Mouse (Mus musculus) natural killer cell, adult 2 months (primary cell): ENCODE data around the gene Xxylt1.

Experiments
- DNase-seq, 2 experiments: peaks; one replicate each; pipeline ENCODE4 v3.0.0; 2022; ENCODE audit warnings: low spot score in 2 of 2

The Xxylt1 gene

GRCm38 (mm10) chr16:30988225-30988624, 93.0 kb downstream of the Xxylt1 start:
- no peak for DNase-seq

DNA sequence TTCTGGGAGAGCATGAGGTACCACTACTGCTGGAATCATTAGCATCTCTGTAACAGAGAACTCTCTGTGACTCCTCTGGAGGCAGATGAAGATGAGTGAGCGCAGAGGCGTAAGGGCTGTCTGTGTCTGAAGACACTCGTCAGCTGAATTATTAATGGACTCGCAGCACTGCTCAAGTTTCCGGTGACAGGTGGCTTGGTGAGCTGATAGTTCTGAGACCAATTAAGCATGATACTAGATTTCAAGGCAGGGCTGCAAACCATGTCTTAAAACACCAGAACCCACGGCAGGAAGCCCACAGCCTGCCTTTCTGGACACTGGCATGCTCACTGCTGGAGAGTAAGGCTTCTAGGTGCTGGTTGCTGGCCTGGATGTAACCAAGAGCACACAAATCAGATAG, 93.5 kb downstream of the Xxylt1 start:
- DNase-seq = no peak

- no peak for DNase-seq
These were observed 96.2 kb downstream of the Xxylt1 start for GRCm38 (mm10) chr16:30984826-30985545.

- no peak for DNase-seq
These were observed 97.1 kb downstream of the Xxylt1 start for GRCm38 (mm10) chr16:30984101-30984500.

- DNase-seq = no peak
These were observed 97.5 kb downstream of the Xxylt1 start for GRCm38 (mm10) chr16:30983699-30984098.

GRCm38 (mm10) chr16:30983281-30983680, 98.0 kb downstream of the Xxylt1 start:
- no peak for DNase-seq

- DNase-seq = no peak
These were observed 99.9 kb downstream of the Xxylt1 start for GRCm38 (mm10) chr16:30981345-30981744.

GRCm38 (mm10) chr16:30979905-30980304, 101.3 kb downstream of the Xxylt1 start:
- no peak for DNase-seq

GRCm38 (mm10) chr16:30977728-30978127, 103.5 kb downstream of the Xxylt1 start:
- DNase-seq = no peak

DNA sequence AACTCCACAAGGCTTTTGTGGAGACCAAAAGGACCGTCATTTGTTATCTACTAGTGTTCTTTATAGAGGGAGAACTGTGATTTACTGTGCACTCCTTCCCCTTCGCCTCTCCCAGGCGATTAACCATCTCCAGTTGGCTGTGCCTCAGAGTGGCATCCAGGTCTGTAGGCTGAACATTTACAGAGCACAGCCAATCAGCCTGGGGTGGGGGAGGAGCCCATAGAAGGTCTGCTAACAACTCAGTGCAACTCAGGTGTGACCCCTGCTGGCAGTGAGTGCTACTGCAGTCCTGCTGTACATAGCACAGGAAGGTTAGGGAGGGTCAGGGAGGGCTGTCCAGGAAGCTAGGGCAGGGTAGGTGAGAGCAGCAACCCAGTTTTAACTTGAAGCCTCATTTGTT, 104.0 kb downstream of the Xxylt1 start:
- peak; percentile 87 to 91 for DNase-seq

GRCm38 (mm10) chr16:30974549-30974948, 106.7 kb downstream of the Xxylt1 start:
- no peak for DNase-seq

DNA sequence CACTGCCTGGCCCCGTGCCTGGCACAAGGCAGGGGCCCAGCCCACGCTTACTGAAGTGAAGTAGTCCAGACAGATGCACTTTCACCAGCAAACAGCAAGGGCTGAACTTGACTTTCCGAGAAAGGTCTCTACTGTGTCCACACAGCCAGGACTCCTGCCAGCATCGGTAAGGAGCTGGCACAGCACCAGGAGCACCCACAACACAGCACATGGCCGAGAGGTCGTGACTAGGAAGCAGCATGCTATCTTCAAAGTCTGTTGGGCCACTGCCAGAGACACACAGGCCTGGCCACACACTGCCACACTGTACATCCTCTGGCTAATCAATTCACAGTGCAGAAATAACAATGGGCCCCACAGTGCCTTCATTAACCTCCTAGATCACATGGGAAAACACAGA, 107.8 kb downstream of the Xxylt1 start:
- no peak for DNase-seq

- peak; percentile 51 to 59 for DNase-seq
These were observed 109.2 kb downstream of the Xxylt1 start for GRCm38 (mm10) chr16:30971950-30972541.

DNA sequence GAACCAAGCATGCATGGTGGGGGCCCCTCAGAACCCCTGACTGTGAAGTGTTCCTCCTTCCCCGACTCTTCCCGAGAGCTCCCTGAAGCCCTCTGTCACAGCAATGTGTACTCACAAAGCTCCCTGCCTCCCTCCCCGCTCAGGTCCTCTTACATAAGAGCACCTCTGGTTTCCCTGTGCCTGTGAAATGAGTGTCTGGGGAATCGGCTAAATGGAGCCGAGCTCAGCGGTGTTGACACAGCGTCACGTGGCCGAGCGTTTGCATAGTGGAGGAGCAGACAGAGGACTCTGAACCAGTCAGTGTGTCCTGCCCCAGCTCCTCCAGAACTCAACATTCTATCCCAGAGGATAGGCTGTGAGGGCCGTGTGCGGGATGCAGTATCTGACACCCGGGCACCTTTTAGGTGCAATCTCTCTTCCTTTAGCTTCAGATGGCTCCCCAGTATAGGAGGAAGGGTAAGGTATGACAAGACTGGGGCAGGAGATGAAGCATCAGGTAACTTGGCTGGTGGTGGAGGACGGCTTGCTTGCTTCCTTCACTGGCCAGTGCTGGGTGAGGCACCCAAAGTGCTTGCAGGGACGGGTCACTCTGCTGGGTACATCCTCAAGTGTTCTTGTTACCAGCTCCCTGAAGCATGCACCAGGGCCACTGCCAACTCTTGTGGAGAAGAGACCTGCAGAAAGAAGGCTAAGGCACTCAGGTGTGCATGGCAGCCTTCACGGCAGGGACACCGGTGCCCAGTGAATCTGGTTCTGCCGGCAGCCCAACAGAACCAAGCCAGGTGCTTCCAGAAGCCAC, 111.8 kb downstream of the Xxylt1 start:
- DNase-seq = no peak

DNA sequence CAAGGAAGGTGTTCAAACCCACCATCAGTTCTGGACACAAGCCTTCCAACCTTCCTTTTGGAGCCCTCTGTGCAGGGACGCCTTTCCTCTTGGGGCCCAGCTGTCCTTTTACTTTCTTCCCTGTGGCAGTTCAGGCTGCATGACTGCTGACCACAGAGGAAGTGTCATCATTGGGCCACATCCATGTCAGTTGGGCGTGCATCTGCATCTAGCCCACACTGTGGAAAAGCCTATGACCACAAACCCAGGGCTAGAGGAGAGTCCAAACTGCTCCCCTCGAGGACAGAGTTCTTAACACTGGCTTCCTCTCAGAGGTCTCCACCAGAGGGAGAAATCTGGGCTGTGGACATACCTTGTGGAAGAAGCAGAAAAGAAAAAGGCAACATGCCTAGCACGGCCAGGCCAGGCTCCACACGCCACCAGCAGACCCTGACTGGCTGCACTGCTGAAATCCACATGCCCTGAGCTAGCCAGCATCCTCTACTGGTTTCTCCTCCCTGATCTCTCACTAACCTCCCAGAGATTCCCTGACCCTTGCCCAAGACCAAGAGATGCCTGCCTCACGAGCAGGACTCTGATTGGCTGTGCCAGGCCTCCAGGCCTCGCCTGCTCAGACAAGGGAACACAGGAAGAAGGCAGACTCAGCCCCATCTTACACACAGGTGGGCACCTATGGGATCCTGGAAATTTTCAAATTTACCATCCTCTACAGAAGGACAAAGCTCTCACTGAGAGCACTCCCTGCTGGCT, 112.7 kb downstream of the Xxylt1 start:
- DNase-seq = peak; percentile 32 to 62

DNA sequence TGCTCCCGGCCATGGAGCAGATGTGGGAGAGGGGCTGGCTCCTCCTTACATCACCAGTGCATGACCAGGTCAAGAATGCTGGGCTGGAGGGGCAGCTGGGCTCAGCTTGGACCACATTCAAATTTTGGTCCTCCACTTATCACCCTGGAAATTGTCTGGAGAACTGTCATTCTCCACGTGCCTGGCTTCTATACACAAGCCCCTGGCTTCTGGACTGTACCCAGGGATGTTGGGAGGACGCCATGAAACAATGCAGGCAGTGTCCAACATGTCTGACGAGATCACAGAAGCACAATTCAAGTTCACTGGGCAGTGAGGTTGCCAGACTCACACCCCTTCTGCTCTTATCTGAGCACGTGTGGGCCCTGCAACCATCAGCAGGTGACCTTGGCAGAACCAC, 114.5 kb downstream of the Xxylt1 start:
- DNase-seq = no peak

GRCm38 (mm10) chr16:30964891-30965290, 116.3 kb downstream of the Xxylt1 start:
- no peak for DNase-seq

- DNase-seq = no peak
These were observed 116.8 kb downstream of the Xxylt1 start for GRCm38 (mm10) chr16:30964411-30964810.

- peak; percentile 33 to 38 for DNase-seq
These were observed 118.7 kb downstream of the Xxylt1 start for GRCm38 (mm10) chr16:30962515-30962914.

- DNase-seq = no peak
These were observed 120.1 kb downstream of the Xxylt1 start for GRCm38 (mm10) chr16:30961176-30961575.

- no peak for DNase-seq
These were observed 121.0 kb downstream of the Xxylt1 start for GRCm38 (mm10) chr16:30960266-30960665.

DNA sequence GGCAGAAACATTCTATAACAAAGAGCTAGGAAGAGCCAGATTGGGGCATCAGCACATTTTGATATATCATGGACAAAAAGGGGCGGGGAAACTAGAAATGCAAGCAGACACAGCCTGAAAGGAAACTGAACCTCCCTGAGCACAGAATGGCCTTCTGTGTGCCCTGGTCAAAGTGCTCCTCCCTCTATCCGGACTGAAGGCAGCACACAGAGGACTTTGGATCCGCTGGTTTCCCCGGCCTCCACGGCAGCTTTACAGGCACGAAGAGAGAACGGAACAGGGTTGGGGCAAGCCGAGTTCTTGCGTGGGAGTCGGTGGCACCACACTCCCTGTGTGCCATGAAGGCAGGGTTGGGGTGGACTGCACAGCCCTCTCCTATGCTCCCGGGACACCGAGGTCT, 121.5 kb downstream of the Xxylt1 start:
- DNase-seq = no peak
